ENCODE assay signal across 17 mouse cellular contexts in genomic region chr16:95457006-95457405, GRCm38 (mm10).
DNase-seq lines count a peak whose midpoint lies in the region; ATAC-seq lines count a peak whose summit lies in the region.
"Had no signal": no experiment of that assay in that cellular context is flagged by ENCODE, and none has a peak within 500 bp of the region (broad histone marks: within the 10 kb centered on the region; RNA-seq: fewer than 3 reads in every experiment).

No protein-coding gene starts in this region.

- no peak for ATAC-seq in heart, embryonic 14.5 days (ENCODE audit: insufficient number of reproducible peaks, insufficient read depth, low FRiP score, low read depth)
- no peak for ATAC-seq in lung, embryonic 15.5 days (ENCODE audit: borderline replicate concordance, extremely low read depth, low FRiP score, low TSS enrichment)
- ATAC-seq in embryonic facial prominence, embryonic 15.5 days (ENCODE audit: insufficient number of reproducible peaks, low FRiP score, low TSS enrichment, low read depth): no peak
- no peak for ATAC-seq in liver, embryonic 16.5 days (ENCODE audit: low read depth)
- ATAC-seq: forebrain, embryonic 13.5 days; hindbrain, embryonic 16.5 days; Patski had no signal

- 68% methylated on average over 3 of the region's 3 CpGs for WGBS in heart, embryonic 14.5 days
- WGBS in lung, embryonic 15.5 days: 79% methylated on average over 3 of the region's 3 CpGs
- WGBS in embryonic facial prominence, embryonic 15.5 days: 73% methylated on average over 3 of the region's 3 CpGs
- 29% methylated on average over 3 of the region's 3 CpGs for WGBS in liver, embryonic 16.5 days (ENCODE audit: insufficient replicate concordance)
- WGBS in hindbrain, embryonic 10.5 days: 92% methylated on average over 3 of the region's 3 CpGs

- H3K27me3 ChIP-seq in heart, embryonic 14.5 days (ENCODE audit: control insufficient read depth, insufficient read depth, low read length): no peaks in the 10 kb centered on the region
- H3K27me3 ChIP-seq in lung, embryonic 15.5 days: no peaks in the 10 kb centered on the region
- no peaks in the 10 kb centered on the region for H3K27me3 ChIP-seq in embryonic facial prominence, embryonic 15.5 days
- H3K27me3 ChIP-seq in liver, embryonic 16.5 days (ENCODE audit: control insufficient read depth, insufficient read depth, low read depth, low read length): peaks cover 9% of the 10 kb centered on the region
- no peaks in the 10 kb centered on the region for H3K27me3 ChIP-seq in hindbrain, embryonic 10.5 days (ENCODE audit: insufficient read depth, poor library complexity, severe bottlenecking)
- H3K27me3 ChIP-seq: forebrain, embryonic 13.5 days had no signal

- H3K4me3 ChIP-seq in heart, embryonic 14.5 days (ENCODE audit: control insufficient read depth in 1 of 2, insufficient read depth in 1 of 2, low read depth in 1 of 2, low read length in 2 of 2): peak overlapping the region; percentile 37 to 43
- peak overlapping the region; percentile 29 for H3K4me3 ChIP-seq in lung, embryonic 15.5 days
- H3K4me3 ChIP-seq in embryonic facial prominence, embryonic 15.5 days (replicated peaks): peak overlapping the region; percentile 13
- H3K4me3 ChIP-seq in liver, embryonic 16.5 days (ENCODE audit: low read depth, low read length): peak overlapping the region; percentile 36
- H3K4me3 ChIP-seq in hindbrain, embryonic 10.5 days: no peak overlapping the region
- H3K4me3 ChIP-seq: forebrain, embryonic 13.5 days; myocyte had no signal

- no peaks in the 10 kb centered on the region for H3K4me1 ChIP-seq in heart, embryonic 14.5 days (ENCODE audit: control insufficient read depth in 2 of 2, insufficient read depth in 2 of 2, low read length in 2 of 2)
- 0 out of 2 replicates have a peak, but pooled peaks cover 3% of the 10 kb centered on the region for H3K4me1 ChIP-seq in lung, embryonic 15.5 days
- 0 out of 2 replicates have a peak, but pooled peaks cover 7% of the 10 kb centered on the region for H3K4me1 ChIP-seq in embryonic facial prominence, embryonic 15.5 days
- no peaks in the 10 kb centered on the region for H3K4me1 ChIP-seq in liver, embryonic 16.5 days (ENCODE audit: control insufficient read depth, low read depth, low read length)
- H3K4me1 ChIP-seq in hindbrain, embryonic 10.5 days (replicated peaks): peaks cover 9% of the 10 kb centered on the region
- H3K4me1 ChIP-seq: forebrain, embryonic 13.5 days had no signal

- DNase-seq in heart, postnatal 14 days: no peak
- DNase-seq in lung, postnatal 14 days: no peak
- DNase-seq in hindbrain, embryonic 10.5 days (ENCODE audit: low spot score): no peak
- no peak for DNase-seq in adrenal gland, postnatal 10 days
- DNase-seq: adrenal gland, postnatal 25 days; cerebellum, adult 11-12 months; embryo, embryonic 11 days; gastrocnemius, postnatal 10 days; right cerebral cortex, adult 18-20 months had no signal

- no peaks in the 10 kb centered on the region for H3K9me3 ChIP-seq in heart, embryonic 14.5 days (ENCODE audit: control insufficient read depth, low read length)
- no peaks in the 10 kb centered on the region for H3K9me3 ChIP-seq in lung, embryonic 15.5 days
- H3K9me3 ChIP-seq in embryonic facial prominence, embryonic 15.5 days (replicated peaks): no peaks in the 10 kb centered on the region
- no peaks in the 10 kb centered on the region for H3K9me3 ChIP-seq in liver, embryonic 16.5 days (replicated peaks; ENCODE audit: control insufficient read depth, low read length)
- no peaks in the 10 kb centered on the region for H3K9me3 ChIP-seq in hindbrain, embryonic 10.5 days
- H3K9me3 ChIP-seq: forebrain, embryonic 13.5 days had no signal

- no peaks in the 10 kb centered on the region for H3K36me3 ChIP-seq in heart, embryonic 14.5 days (ENCODE audit: control insufficient read depth, insufficient read depth, low read length)
- no peaks in the 10 kb centered on the region for H3K36me3 ChIP-seq in lung, embryonic 15.5 days
- H3K36me3 ChIP-seq in embryonic facial prominence, embryonic 15.5 days: no peaks in the 10 kb centered on the region
- H3K36me3 ChIP-seq in liver, embryonic 16.5 days (ENCODE audit: control insufficient read depth, insufficient read depth): no peaks in the 10 kb centered on the region
- no peaks in the 10 kb centered on the region for H3K36me3 ChIP-seq in hindbrain, embryonic 10.5 days

- H3K4me2 ChIP-seq in heart, embryonic 14.5 days (ENCODE audit: low read length): peak overlapping the region; percentile 46
- H3K4me2 ChIP-seq in lung, embryonic 15.5 days: no peak overlapping the region
- H3K4me2 ChIP-seq in embryonic facial prominence, embryonic 15.5 days (replicated peaks): no peak overlapping the region
- no peak overlapping the region for H3K4me2 ChIP-seq in liver, embryonic 16.5 days (ENCODE audit: low read depth, low read length)
- H3K4me2 ChIP-seq: forebrain, embryonic 13.5 days had no signal

- intact Hi-C loops in heart, postnatal 14 days (cut with DNase I): loop anchor here (5.0 kb wide), 1 partner anchor 245 kb away; the partner anchor contains the start of gene Ets2

- H3K9ac ChIP-seq in heart, embryonic 14.5 days (ENCODE audit: low read length): peak overlapping the region; percentile 75
- H3K9ac ChIP-seq in lung, embryonic 15.5 days: no peak overlapping the region; the same call in 1 of the 2 replicates
- no peak overlapping the region for H3K9ac ChIP-seq in embryonic facial prominence, embryonic 15.5 days
- H3K9ac ChIP-seq in liver, embryonic 16.5 days (ENCODE audit: low read depth, low read length): peak overlapping the region; percentile 8; the same call in 1 of the 2 replicates
- H3K9ac ChIP-seq: forebrain, embryonic 13.5 days had no signal

- H3K27ac ChIP-seq in heart, embryonic 14.5 days (replicated peaks in 1 of 2; ENCODE audit: control insufficient read depth in 1 of 2, insufficient read depth in 1 of 2, low read depth in 2 of 2, low read length in 2 of 2): 0 out of 4 replicates have a peak overlapping the region, but pooled peaks of 1 of the 2 experiments have one; percentile 24
- no peak overlapping the region; the same call in 1 of the 2 replicates for H3K27ac ChIP-seq in lung, embryonic 15.5 days
- no peak overlapping the region for H3K27ac ChIP-seq in embryonic facial prominence, embryonic 15.5 days (replicated peaks)
- H3K27ac ChIP-seq in liver, embryonic 16.5 days (ENCODE audit: low read length): no peak overlapping the region
- H3K27ac ChIP-seq in hindbrain, embryonic 10.5 days: no peak overlapping the region
- H3K27ac ChIP-seq: forebrain, embryonic 13.5 days had no signal

Comparison
In these comparisons a context has a peak if more than half of its experiments do, and no peak if none do; other contexts are left out.
1. H3K9ac ChIP-seq: peak in heart, embryonic 14.5 days (single experiment) and liver, embryonic 16.5 days (single experiment); none in lung, embryonic 15.5 days (single experiment) and embryonic facial prominence, embryonic 15.5 days (single experiment).